13 mouse cellular contexts compared by ENCODE assay signal in the genomic region with DNA sequence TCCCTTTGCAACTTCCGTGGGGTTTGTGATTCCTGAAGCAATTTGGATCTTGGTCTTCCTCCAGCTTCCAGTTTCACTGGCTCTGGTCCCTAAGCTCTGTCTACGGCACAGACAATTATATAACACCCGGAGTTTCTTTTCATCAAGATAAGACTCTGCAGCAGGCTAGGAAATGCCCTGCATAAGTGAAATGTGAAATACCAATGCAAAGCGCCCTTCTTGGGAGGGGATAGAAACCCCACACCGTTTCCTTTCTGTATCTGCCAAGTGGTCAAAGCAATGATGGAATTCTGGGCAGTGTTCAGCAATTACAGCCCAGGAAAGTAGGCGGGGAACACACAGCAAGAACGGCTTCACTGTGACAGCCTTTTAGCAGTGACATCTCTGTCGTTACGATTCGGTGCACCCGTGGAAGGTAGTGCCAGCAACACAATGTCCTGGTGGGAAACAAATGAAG.
DNase-seq lines count a peak whose midpoint lies in the region; ATAC-seq and TF ChIP-seq lines count a peak whose summit lies in the region.
"Had no signal": no experiment of that assay in that cellular context is flagged by ENCODE, and none has a peak within 500 bp of the region (broad histone marks: within the 10 kb centered on the region; RNA-seq: fewer than 3 reads in every experiment).

No protein-coding gene starts in this region.

- no peaks in the 10 kb centered on the region for H3K9me3 ChIP-seq in hindbrain, embryonic 16.5 days (ENCODE audit: control insufficient read depth, low read length)
- H3K9me3 ChIP-seq in hindbrain, embryonic 11.5 days (ENCODE audit: control insufficient read depth, low read length) = no peaks in the 10 kb centered on the region

- no peak for TF ChIP-seq POLR2A in lung, adult 2 months (IDR thresholded peaks at IDR 0.05; ENCODE audit: borderline replicate concordance, extremely low read depth, low read depth, low read length)

- H3K27ac ChIP-seq in hindbrain, embryonic 16.5 days (ENCODE audit: low read depth, low read length) = no peak overlapping the region
- H3K27ac ChIP-seq in hindbrain, embryonic 11.5 days (ENCODE audit: low read depth, low read length) = no peak overlapping the region

- TF ChIP-seq CTCF in lung, adult 2 months (IDR thresholded peaks at IDR 0.05; ENCODE audit: insufficient read depth, low read length) = no peak

- H3K4me3 ChIP-seq in hindbrain, embryonic 16.5 days (ENCODE audit: low read length) = no peak overlapping the region
- no peak overlapping the region for H3K4me3 ChIP-seq in hindbrain, embryonic 11.5 days (ENCODE audit: low read depth, low read length)
- no peak overlapping the region for H3K4me3 ChIP-seq in lung, adult 2 months (replicated peaks; ENCODE audit: extremely low read depth, low read depth, low read length)
- H3K4me3 ChIP-seq: erythroblast, embryonic 14.5 days had no signal

- 19% methylated on average over 11 of the region's 11 CpGs for WGBS in hindbrain, embryonic 16.5 days
- 41% methylated on average over 11 of the region's 11 CpGs for WGBS in hindbrain, embryonic 11.5 days
- WGBS in lung, adult 2 months = 34% methylated on average over 11 of the region's 11 CpGs

- H3K9ac ChIP-seq in hindbrain, embryonic 16.5 days (ENCODE audit: low read depth, low read length) = no peak overlapping the region
- H3K9ac ChIP-seq in hindbrain, embryonic 11.5 days (ENCODE audit: low read depth, low read length) = no peak overlapping the region

- peak; percentile 42; the same call in 1 of the 2 replicates for ATAC-seq in hindbrain, embryonic 16.5 days
- no peak for ATAC-seq in hindbrain, embryonic 11.5 days (ENCODE audit: low FRiP score)
- ATAC-seq: intestine, postnatal 0 days had no signal

- no peak overlapping the region for H3K4me2 ChIP-seq in hindbrain, embryonic 16.5 days (ENCODE audit: low read length)
- H3K4me2 ChIP-seq in hindbrain, embryonic 11.5 days (replicated peaks; ENCODE audit: low read depth, low read length) = no peak overlapping the region

- H3K36me3 ChIP-seq in hindbrain, embryonic 16.5 days (ENCODE audit: control insufficient read depth, insufficient read depth, low read length) = no peaks in the 10 kb centered on the region
- no peaks in the 10 kb centered on the region for H3K36me3 ChIP-seq in hindbrain, embryonic 11.5 days (ENCODE audit: control insufficient read depth, insufficient read depth, low read length)

- H3K27me3 ChIP-seq in hindbrain, embryonic 16.5 days (replicated peaks; ENCODE audit: control insufficient read depth, insufficient read depth, low read length) = no peaks in the 10 kb centered on the region
- H3K27me3 ChIP-seq in hindbrain, embryonic 11.5 days (ENCODE audit: control insufficient read depth, insufficient read depth, low read length) = no peaks in the 10 kb centered on the region

- DNase-seq in embryo, embryonic 10 days (ENCODE audit: low spot score) = peak; percentile 23
- no peak for DNase-seq in embryo, embryonic 11 days
- DNase-seq in hindbrain, embryonic 11.5 days (ENCODE audit: low spot score) = no peak
- peak; percentile 12 for DNase-seq in lung, postnatal 10 days
- DNase-seq in lung, adult 2 months = no peak
- peak; percentile 31 for DNase-seq in left cerebral cortex, postnatal 4 days
- no peak for DNase-seq in ovary, adult 18-20 months (ENCODE audit: low spot score)
- DNase-seq: cerebellum, adult 9-11 months; kidney, postnatal 25 days; thymus, adult 2 months had no signal

- intact Hi-C loops in left cerebral cortex, postnatal 4 days (cut with DNase I) = no loop called here

- H3K4me1 ChIP-seq in hindbrain, embryonic 16.5 days (ENCODE audit: control insufficient read depth, insufficient read depth, low read depth, low read length) = peaks cover 10% of the 10 kb centered on the region; the same call in 1 of the 2 replicates
- H3K4me1 ChIP-seq in hindbrain, embryonic 11.5 days (replicated peaks; ENCODE audit: control insufficient read depth, insufficient read depth, low read length) = no peaks in the 10 kb centered on the region
- H3K4me1 ChIP-seq in lung, adult 2 months (ENCODE audit: control insufficient read depth, insufficient read depth, low read length) = peaks cover 2% of the 10 kb centered on the region; the same call in 1 of the 2 replicates

Comparison
In these comparisons a context has a peak if more than half of its experiments do, and no peak if none do; other contexts are left out.
1. DNase-seq: peak in embryo, embryonic 10 days (single experiment), lung, postnatal 10 days (single experiment) and left cerebral cortex, postnatal 4 days (single experiment); none in embryo, embryonic 11 days (single experiment), hindbrain, embryonic 11.5 days (single experiment), lung, adult 2 months (single experiment) and ovary, adult 18-20 months (single experiment).